Mouse (Mus musculus): ENCODE measurements around the gene Synpr.

Gene Synpr

GRCm38 (mm10) chr14:13355569-13356362 lies 71.2 kb downstream of the Synpr start:
- DNase-seq, result peak; percentile 69

- no peak for DNase-seq
These were observed 72.6 kb downstream of the Synpr start for GRCm38 (mm10) chr14:13357101-13357667.

GRCm38 (mm10) chr14:13358037-13358436 lies 73.5 kb downstream of the Synpr start:
- DNase-seq, result no peak

GRCm38 (mm10) chr14:13361184-13361583 lies 76.6 kb downstream of the Synpr start:
- no peak for DNase-seq

GRCm38 (mm10) chr14:13361642-13362041 lies 77.1 kb downstream of the Synpr start:
- no peak for DNase-seq

- DNase-seq, result no peak
These were observed 83.7 kb downstream of the Synpr start for GRCm38 (mm10) chr14:13368309-13368708.

- DNase-seq, result no peak
These were observed 104.5 kb downstream of the Synpr start for GRCm38 (mm10) chr14:13389081-13389480.

DNA sequence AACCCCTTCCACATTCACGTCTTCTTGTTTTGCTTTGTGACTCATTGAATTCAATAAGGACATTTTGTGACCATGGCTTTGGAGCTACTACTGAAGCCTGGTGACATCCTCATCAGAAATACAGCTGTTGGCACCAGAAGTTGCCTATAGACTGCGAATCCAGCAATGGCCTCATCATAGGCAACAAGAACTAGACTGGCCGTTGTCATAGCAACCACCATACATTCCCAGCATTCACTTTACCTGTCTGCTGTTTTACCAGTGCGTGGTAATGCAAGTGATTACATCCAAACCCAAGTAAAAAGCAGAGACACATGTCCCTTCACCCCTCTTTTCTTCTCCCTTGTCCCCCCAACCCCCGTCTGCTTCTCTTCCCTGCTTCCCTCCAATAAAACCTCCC lies 105.4 kb downstream of the Synpr start:
- DNase-seq, result no peak

GRCm38 (mm10) chr14:13399226-13400020 lies 114.8 kb downstream of the Synpr start:
- DNase-seq, result no peak

DNA sequence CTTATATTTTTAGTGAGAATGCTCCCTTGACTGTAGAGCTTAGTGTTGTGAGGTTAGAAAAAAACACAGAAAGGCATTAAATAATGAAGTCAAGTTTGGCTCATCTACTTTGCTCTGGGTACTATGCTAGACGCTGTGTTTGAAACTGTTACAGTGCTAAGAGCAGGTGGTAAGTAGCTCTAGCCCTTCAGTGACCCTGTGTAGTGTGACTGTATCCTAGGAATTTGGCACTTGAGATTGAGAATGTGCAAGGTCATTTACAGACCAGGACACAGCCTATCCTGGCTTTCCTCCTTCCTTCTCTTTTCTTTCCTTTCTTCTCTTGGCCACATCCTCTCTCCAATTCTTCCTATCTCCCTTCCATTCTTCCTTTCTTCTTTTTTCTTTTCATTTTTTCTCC lies 127.1 kb downstream of the Synpr start:
- no peak for DNase-seq

- DNase-seq, result no peak
These were observed 156.1 kb downstream of the Synpr start for GRCm38 (mm10) chr14:13440723-13441122.

DNA sequence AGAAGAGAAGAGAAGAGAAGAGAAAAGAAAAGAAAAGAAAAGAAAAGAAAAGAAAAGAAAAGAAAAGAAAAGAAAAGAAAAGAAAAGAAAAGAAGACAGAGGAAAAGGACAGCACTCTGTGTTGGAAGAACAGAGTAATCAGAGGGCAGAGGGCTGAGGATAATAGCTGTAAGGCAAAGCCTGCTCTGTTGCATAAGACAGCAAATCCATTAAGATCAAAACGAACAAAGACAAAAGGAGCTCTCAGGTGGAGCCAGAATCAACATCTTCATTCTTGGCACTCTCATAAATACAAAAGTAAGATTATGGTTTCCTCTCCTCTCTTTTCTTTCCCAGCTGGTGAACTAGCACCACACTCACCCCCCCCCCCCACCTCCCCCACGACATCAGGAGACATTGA lies 160.3 kb downstream of the Synpr start:
- DNase-seq, result no peak

- DNase-seq, result no peak
These were observed 169.1 kb downstream of the Synpr start for GRCm38 (mm10) chr14:13453461-13454204.

DNA sequence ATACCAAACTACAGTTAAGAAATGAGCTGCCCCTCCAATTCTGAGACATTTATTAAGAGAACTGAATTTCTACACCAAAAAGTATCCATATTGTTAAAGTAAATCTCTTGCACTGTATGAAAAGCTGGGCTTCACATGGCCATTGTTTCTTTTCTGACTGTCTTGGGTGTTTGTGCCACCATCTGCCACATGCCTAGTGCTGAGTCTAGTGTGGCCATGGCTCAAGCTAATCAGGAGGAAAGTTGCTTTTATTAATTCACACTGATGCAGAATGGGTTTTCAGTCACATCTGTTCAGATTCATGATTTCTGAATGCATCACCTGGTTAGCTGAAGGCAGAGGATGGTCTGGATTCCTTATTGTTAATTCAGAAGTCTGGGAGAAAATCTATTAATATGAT lies 170.4 kb downstream of the Synpr start:
- no peak for DNase-seq

DNA sequence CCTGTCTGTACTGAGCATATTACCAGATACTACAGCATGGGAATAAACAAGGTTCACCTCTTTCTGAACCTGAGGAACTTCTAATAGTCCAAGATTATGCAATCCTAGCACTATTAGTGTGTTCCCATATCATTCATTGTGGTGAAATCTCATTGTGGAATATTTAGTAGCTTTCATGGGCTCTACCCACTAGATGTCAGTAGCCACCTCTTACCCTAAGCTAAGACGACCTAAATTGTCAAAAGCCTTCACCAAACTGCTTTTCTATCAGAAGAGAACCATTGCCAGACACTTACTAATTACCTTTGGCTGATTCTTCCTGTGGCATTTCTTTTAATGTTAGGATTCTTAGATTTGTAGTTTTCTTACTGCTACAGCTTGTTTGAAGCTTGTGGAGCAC lies 174.8 kb downstream of the Synpr start:
- no peak for DNase-seq

DNA sequence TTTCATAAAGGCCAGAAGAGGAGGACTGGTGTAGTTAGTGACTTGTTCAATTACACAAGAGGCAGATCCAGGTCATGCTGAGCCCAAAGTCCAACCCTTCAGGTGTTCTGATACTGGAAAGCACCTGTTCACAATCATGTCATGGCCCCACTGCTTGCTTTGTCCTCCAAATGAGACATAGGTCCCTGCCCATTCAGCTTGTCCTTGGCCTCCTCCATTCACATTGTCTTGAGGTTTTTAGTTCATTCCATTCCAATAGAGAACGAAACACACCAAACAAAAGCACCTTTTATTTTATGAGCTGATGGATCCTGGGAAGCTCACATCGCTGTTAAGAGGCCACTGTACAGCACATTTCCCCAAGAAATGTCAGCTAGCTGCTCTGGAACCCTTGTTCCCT lies 184.6 kb downstream of the Synpr start:
- no peak for DNase-seq

GRCm38 (mm10) chr14:13477821-13478220 lies 193.2 kb downstream of the Synpr start:
- no peak for DNase-seq

DNA sequence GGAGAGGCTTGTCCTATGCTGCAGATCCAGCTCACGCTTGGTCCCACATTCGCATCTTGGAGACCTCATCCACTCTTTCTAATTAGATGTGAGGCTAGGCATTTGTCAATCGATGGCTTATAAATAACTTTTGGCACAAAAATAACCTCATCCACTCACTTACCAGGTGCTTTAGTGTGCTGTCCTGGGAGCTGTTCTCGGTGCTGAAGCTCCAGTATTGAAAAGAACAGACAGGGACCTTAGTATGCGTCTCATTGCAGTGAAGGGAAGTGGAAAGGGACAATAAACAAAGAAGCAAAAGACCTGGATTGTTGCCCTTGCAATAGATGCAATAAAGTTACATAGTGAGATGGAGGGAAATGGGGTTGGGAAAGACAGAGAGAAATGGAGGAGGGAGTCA lies 220.8 kb downstream of the Synpr start:
- DNase-seq, result no peak

GRCm38 (mm10) chr14:13518608-13519139 lies 234.1 kb downstream of the Synpr start:
- DNase-seq, result no peak

- DNase-seq, result no peak
These were observed 234.8 kb downstream of the Synpr start for GRCm38 (mm10) chr14:13519239-13520011.

- no peak for DNase-seq
These were observed 263.2 kb downstream of the Synpr start for GRCm38 (mm10) chr14:13547746-13548145.

GRCm38 (mm10) chr14:13551209-13551608 lies 266.6 kb downstream of the Synpr start:
- DNase-seq, result no peak

Data from kidney, adult 9 months (tissue).